Mouse (Mus musculus): ENCODE measurements around the gene Pi4ka.
"Not testable (repeated sequence)": the region's sequence is repeated elsewhere in the genome, so short reads cannot be mapped to it uniquely, and the experiment has no call there.

Gene Pi4ka

DNA sequence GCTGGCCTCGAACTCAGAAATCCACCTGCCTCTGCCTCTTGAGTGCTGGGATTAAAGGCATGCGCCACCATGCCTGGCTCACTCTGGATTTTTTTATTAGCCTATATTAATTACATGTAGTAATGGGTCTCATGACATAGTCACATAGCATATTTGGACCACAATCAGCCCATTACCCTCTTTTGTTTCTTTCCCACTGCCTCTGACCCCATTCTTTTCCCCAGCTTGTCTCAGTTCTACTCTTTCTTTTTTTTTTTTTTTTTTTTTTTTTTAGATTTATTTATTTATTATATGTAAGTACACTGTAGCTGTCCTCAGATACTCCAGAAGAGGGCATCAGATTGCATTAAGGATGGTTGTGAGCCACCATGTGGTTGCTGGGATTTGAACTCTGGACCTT is 174.6 kb downstream of the Pi4ka start:
- DNase-seq, result not testable (repeated sequence)

All from kidney, adult 8-10 months (tissue).